Mouse (Mus musculus) frontal cortex, postnatal 10 days (tissue): ENCODE measurements at regions not wholly inside any gene's neighbourhood (a gene's known extent, or its start where the extent isn't known, plus 50 kb on each side); places are given as distances from the start of the nearest gene placed in this dataset.
"Not testable (repeated sequence)": the region's sequence is repeated elsewhere in the genome, so short reads cannot be mapped to it uniquely, and the experiment has no call there.

Source experiments
- DNase-seq, 2 experiments: peaks; one replicate each; pipeline ENCODE4 v3.0.0; 2022; ENCODE audit warnings: low spot score in 2 of 2, mixed read lengths in 1 of 2

- DNase-seq: no peak
These were observed 158.7 kb downstream of the Mat2b start for GRCm38 (mm10) chr11:40536236-40536765.

- no peak for DNase-seq
These were observed 184.4 kb downstream of the Mat2b start for GRCm38 (mm10) chr11:40510325-40511239.

GRCm38 (mm10) chr11:40491599-40491998 lies 203.4 kb downstream of the Mat2b start:
- DNase-seq: no peak

GRCm38 (mm10) chr11:40478171-40478570 lies 216.8 kb downstream of the Mat2b start:
- DNase-seq: not testable (repeated sequence)

- DNase-seq: no peak
These were observed 217.7 kb downstream of the Mat2b start for GRCm38 (mm10) chr11:40477294-40477693.

GRCm38 (mm10) chr11:40469080-40469705 lies 225.8 kb downstream of the Mat2b start:
- peak; percentile 15 to 56 for DNase-seq

GRCm38 (mm10) chr11:40456571-40456970 lies 238.4 kb downstream of the Mat2b start:
- DNase-seq: no peak

- not testable (repeated sequence) for DNase-seq
These were observed 240.0 kb downstream of the Mat2b start for GRCm38 (mm10) chr11:40454994-40455393.

GRCm38 (mm10) chr11:40446846-40447245 lies 248.2 kb downstream of the Mat2b start:
- no peak for DNase-seq

- no peak for DNase-seq
These were observed 261.0 kb downstream of the Mat2b start for GRCm38 (mm10) chr11:40434002-40434401.

GRCm38 (mm10) chr11:40428858-40429257 lies 266.1 kb downstream of the Mat2b start:
- DNase-seq: no peak

- DNase-seq: no peak
These were observed 270.7 kb downstream of the Mat2b start for GRCm38 (mm10) chr11:40424316-40424715.

- no peak for DNase-seq
These were observed 287.4 kb downstream of the Mat2b start for GRCm38 (mm10) chr11:40407571-40407970.

GRCm38 (mm10) chr11:40402249-40402648 lies 292.8 kb downstream of the Mat2b start:
- no peak for DNase-seq

- no peak for DNase-seq
These were observed 297.4 kb downstream of the Mat2b start for GRCm38 (mm10) chr11:40397453-40398104.

- no peak for DNase-seq
These were observed 299.7 kb downstream of the Mat2b start for GRCm38 (mm10) chr11:40395331-40395730.

- DNase-seq: no peak
These were observed 300.1 kb downstream of the Mat2b start for GRCm38 (mm10) chr11:40394864-40395266.

GRCm38 (mm10) chr11:40394283-40394758 lies 300.7 kb downstream of the Mat2b start:
- DNase-seq: no peak

- no peak for DNase-seq
These were observed 314.3 kb downstream of the Mat2b start for GRCm38 (mm10) chr11:40380696-40381095.

- DNase-seq: no peak
These were observed 323.3 kb downstream of the Mat2b start for GRCm38 (mm10) chr11:40371696-40372095.

- DNase-seq: no peak
These were observed 328.4 kb downstream of the Mat2b start for GRCm38 (mm10) chr11:40366573-40366972.
